Mouse (Mus musculus) liver, embryonic 14.5 days (tissue): ENCODE results near the gene Tspan11. TPM values are rescaled to one million over a fixed set of nuclear protein-coding genes. Genes with fewer than 3 reads are reported as not detected.

Experiments
- ATAC-seq: fragments of 200-750 bp; cut with Nextera tagmentation; 2 replicates; pipeline ENCODE4 v1.8.0; 2017; ENCODE audit warnings: moderate number of reproducible peaks, mild to moderate bottlenecking, moderate library complexity; ENCODE audit not compliant: insufficient read depth
- DNase-seq, 3 experiments: peaks; one replicate each; pipeline ENCODE4 v3.0.0-alpha.2; 2012 to 2013; ENCODE audit warnings: low read depth in 3 of 3, low spot score in 3 of 3
- H3K27ac ChIP-seq: fragments of 300-500 bp; sonication (generic); 2 replicates; pipeline ENCODE4 v1.5.1; 2014; ENCODE audit warnings: moderate library complexity, mild to moderate bottlenecking, control low read depth, inconsistent platforms
- H3K27me3 ChIP-seq: fragments of 300-500 bp; sonication (generic); 2 replicates; pipeline ENCODE4 v1.6.1; 2014; ENCODE audit warnings: mild to moderate bottlenecking, low read length, moderate library complexity; ENCODE audit not compliant: control insufficient read depth, insufficient read depth
- H3K36me3 ChIP-seq: fragments of 300-500 bp; sonication (generic); replicated peaks from 2 replicates; pipeline ENCODE4 v1.6.1; 2014; ENCODE audit warnings: low read depth; ENCODE audit not compliant: control insufficient read depth, insufficient read depth
- H3K4me1 ChIP-seq, 2 experiments: fragments of 200-500 bp in 1 of 2; fragments of 300-500 bp in 1 of 2; sonication (generic) in 1 of 2; replicated peaks; 2 replicates each; pipeline ENCODE4 v1.6.1; 2012 to 2014; ENCODE audit warnings: antibody characterized with exemption in 1 of 2, inconsistent platforms in 1 of 2, low read length in 1 of 2; ENCODE audit not compliant: control insufficient read depth in 2 of 2, insufficient read depth in 2 of 2
- H3K4me2 ChIP-seq: fragments of 300-500 bp; sonication (generic); 2 replicates; pipeline ENCODE4 v1.6.1; 2014; ENCODE audit warnings: low read depth, mild to moderate bottlenecking, control low read depth, moderate library complexity
- H3K4me3 ChIP-seq, 2 experiments: fragments of 200-500 bp in 1 of 2; fragments of 300-500 bp in 1 of 2; sonication (generic) in 1 of 2; 2 replicates each; pipeline ENCODE4 v1.5.1; 2012 to 2014; ENCODE audit warnings: low read depth in 2 of 2, low read length in 2 of 2, mild to moderate bottlenecking in 2 of 2, control low read depth in 1 of 2, inconsistent platforms in 1 of 2, moderate library complexity in 1 of 2; ENCODE audit not compliant: insufficient read depth in 1 of 2
- H3K9ac ChIP-seq: fragments of 300-500 bp; sonication (generic); replicated peaks from 2 replicates; pipeline ENCODE4 v1.6.1; 2014; ENCODE audit warnings: mild to moderate bottlenecking, control low read depth, moderate library complexity
- H3K9me3 ChIP-seq: fragments of 300-500 bp; sonication (generic); 2 replicates; pipeline ENCODE4 v1.6.1; 2016; ENCODE audit warnings: low read length, mixed read lengths; ENCODE audit not compliant: control insufficient read depth
- CTCF ChIP-seq: IDR thresholded peaks from 2 replicates; pipeline ENCODE4 v1.5.1; 2016; ENCODE audit warnings: antibody characterized with exemption, low read depth, control low read depth
- EP300 ChIP-seq: IDR thresholded peaks from 2 replicates; pipeline ENCODE4 v1.6.1; 2016; ENCODE audit warnings: antibody characterized with exemption, low read depth
- WGBS: fragments of 180-500 bp; shearing (Covaris S2); extraction: QIAGEN DNeasy Blood & Tissue Kit; methylation state at CpG from one replicate; pipeline ENCODE4 v1.1.7; 2014; ENCODE audit not compliant: insufficient replicate concordance; 5-methylcytosine and 5-hydroxymethylcytosine counted together
- polyA plus RNA-seq, 2 experiments: library from polyadenylated mRNA; depleted of rRNA in 1 of 2; stranded (reverse) in 1 of 2; unstranded in 1 of 2; fragments of >200 nt; fragmentation: Nextera tagmentation in 1 of 2; extraction: Ambion mirVana in 1 of 2; gene quantifications; 2 replicates each; pipeline versions ENCODE4 v1.2.1 to v1.2.3; 2012 to 2014

The Tspan11 gene
- polyA plus RNA-seq, 2 experiments, result 0.07 to 0.23 TPM

GRCm38 (mm10) chr6:127854688-127855013 lies 32.7 kb upstream of the Tspan11 start:
- Histone ChIP-seq H3K9ac (no peak overlapping the region), H3K4me2 (no peak overlapping the region), H3K4me3 (no peak overlapping the region), H3K27me3 (no peaks in the 10 kb centered on the region), H3K36me3 (no peaks in the 10 kb centered on the region), H3K27ac (no peak overlapping the region), H3K4me1 (no peaks in the 10 kb centered on the region), H3K9me3 (no peaks in the 10 kb centered on the region)
- DNase-seq (no peak), ATAC-seq (no peak)
- TF ChIP-seq CTCF (no peak), EP300 (no peak)
- WGBS, result 74% methylated on average over 2 of the region's 2 CpGs

- no peaks in the 10 kb centered on the region for H3K4me1 ChIP-seq
- TF ChIP-seq EP300, result no peak
- no peak for TF ChIP-seq CTCF
- DNase-seq (no peak), ATAC-seq (no peak)
- H3K4me3 ChIP-seq, result no peak overlapping the region
- H3K36me3 ChIP-seq, result no peaks in the 10 kb centered on the region
- H3K9ac ChIP-seq, result no peak overlapping the region
- H3K9me3 ChIP-seq, result no peaks in the 10 kb centered on the region
- H3K27ac ChIP-seq, result no peak overlapping the region
- no peaks in the 10 kb centered on the region for H3K27me3 ChIP-seq
- no peak overlapping the region for H3K4me2 ChIP-seq
- 54% methylated on average over 9 of the region's 9 CpGs for WGBS
Observed at GRCm38 (mm10) chr6:127855711-127856295, 31.6 kb upstream of the Tspan11 start.

- 56% methylated on average over 9 of the region's 9 CpGs for WGBS
- no peak for ATAC-seq
Observed at GRCm38 (mm10) chr6:127861951-127862350, 25.4 kb upstream of the Tspan11 start.

GRCm38 (mm10) chr6:127865391-127865790 lies 22.0 kb upstream of the Tspan11 start:
- no peak for ATAC-seq
- 52% methylated on average over 4 of the region's 4 CpGs for WGBS
- H3K9me3 ChIP-seq, result no peaks in the 10 kb centered on the region
- TF ChIP-seq CTCF, result no peak
- DNase-seq, result no peak
- H3K4me3 ChIP-seq, result no peak overlapping the region
- H3K4me2 ChIP-seq, result no peak overlapping the region
- no peaks in the 10 kb centered on the region for H3K36me3 ChIP-seq
- H3K27me3 ChIP-seq, result no peaks in the 10 kb centered on the region
- H3K9ac ChIP-seq, result no peak overlapping the region
- H3K27ac ChIP-seq, result no peak overlapping the region
- H3K4me1 ChIP-seq, result no peaks in the 10 kb centered on the region

More at GRCm38 (mm10) chr6:127861951-127862350, 25.4 kb upstream of the Tspan11 start:
- no peaks in the 10 kb centered on the region for H3K27me3 ChIP-seq
- H3K9ac ChIP-seq, result no peak overlapping the region
- H3K27ac ChIP-seq, result no peak overlapping the region
- no peaks in the 10 kb centered on the region for H3K36me3 ChIP-seq
- H3K4me3 ChIP-seq, result no peak overlapping the region
- no peaks in the 10 kb centered on the region for H3K9me3 ChIP-seq
- H3K4me2 ChIP-seq, result no peak overlapping the region
- no peak for TF ChIP-seq CTCF
- TF ChIP-seq EP300, result no peak
- no peak for DNase-seq
- no peaks in the 10 kb centered on the region for H3K4me1 ChIP-seq

GRCm38 (mm10) chr6:127868546-127868945 lies 18.8 kb upstream of the Tspan11 start:
- no peaks in the 10 kb centered on the region for H3K4me1 ChIP-seq
- DNase-seq, result no peak

More at GRCm38 (mm10) chr6:127868546-127868945, 18.8 kb upstream of the Tspan11 start:
- H3K9me3 ChIP-seq, result no peaks in the 10 kb centered on the region
- TF ChIP-seq EP300 (no peak), CTCF (no peak)
- no peak overlapping the region for H3K9ac ChIP-seq
- 64% methylated on average over 8 of the region's 8 CpGs for WGBS
- no peak overlapping the region for H3K4me3 ChIP-seq
- no peak overlapping the region for H3K27ac ChIP-seq
- no peak overlapping the region for H3K4me2 ChIP-seq
- no peaks in the 10 kb centered on the region for H3K36me3 ChIP-seq
- H3K27me3 ChIP-seq, result no peaks in the 10 kb centered on the region
- ATAC-seq, result no peak
